Mouse (Mus musculus): ENCODE data around the gene Pfn1. TPM values are rescaled to one million over a fixed set of nuclear protein-coding genes. Genes with fewer than 3 reads are reported as not detected.

The Pfn1 gene
- 88.5 TPM for polyA plus RNA-seq (2014; fragmentation: Illumina TruSeq; extraction: RNeasy Lipid Tissue Mini Kit (QIAGEN cat#74804); ENCODE audit: low read depth, low replicate concordance)

DNA sequence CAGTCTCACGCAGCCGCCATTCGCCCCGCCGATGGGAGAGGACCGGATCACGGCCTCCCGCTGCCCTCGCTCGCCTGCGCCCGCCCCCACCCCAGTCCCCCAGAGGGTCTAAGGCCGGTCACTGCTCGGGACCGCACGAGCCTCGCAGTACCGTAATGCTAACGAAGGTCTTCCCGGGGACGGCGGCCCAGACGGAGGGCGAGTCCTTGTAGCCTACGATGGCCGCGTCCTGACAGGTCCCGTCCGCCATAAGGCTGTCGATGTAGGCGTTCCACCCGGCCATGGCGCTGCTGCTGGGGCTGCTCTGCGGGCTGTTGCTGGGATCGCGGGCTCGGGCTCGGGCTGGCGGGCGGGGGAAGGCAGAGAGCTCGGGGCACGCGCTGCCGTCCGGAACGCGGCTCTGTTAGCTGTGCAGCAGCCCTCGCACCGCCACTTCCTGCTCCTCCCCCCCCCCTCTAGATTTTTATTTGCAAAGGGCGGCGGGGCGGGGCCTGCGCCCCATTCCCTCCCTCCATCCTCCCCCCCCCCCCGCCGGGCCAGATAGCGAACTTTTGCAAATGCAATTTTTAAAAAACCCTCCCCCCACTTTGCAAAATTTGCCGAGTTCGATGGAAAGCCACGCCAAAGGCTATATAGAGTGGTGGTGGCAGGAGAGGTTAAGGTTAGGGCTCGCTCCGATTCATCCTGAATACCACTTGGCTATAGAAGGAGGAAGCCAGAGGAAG, at the start of gene Pfn1:
TSS of gene Pfn1 (minus strand) at position 447 of the 725 bp plus-strand sequence.

DNA sequence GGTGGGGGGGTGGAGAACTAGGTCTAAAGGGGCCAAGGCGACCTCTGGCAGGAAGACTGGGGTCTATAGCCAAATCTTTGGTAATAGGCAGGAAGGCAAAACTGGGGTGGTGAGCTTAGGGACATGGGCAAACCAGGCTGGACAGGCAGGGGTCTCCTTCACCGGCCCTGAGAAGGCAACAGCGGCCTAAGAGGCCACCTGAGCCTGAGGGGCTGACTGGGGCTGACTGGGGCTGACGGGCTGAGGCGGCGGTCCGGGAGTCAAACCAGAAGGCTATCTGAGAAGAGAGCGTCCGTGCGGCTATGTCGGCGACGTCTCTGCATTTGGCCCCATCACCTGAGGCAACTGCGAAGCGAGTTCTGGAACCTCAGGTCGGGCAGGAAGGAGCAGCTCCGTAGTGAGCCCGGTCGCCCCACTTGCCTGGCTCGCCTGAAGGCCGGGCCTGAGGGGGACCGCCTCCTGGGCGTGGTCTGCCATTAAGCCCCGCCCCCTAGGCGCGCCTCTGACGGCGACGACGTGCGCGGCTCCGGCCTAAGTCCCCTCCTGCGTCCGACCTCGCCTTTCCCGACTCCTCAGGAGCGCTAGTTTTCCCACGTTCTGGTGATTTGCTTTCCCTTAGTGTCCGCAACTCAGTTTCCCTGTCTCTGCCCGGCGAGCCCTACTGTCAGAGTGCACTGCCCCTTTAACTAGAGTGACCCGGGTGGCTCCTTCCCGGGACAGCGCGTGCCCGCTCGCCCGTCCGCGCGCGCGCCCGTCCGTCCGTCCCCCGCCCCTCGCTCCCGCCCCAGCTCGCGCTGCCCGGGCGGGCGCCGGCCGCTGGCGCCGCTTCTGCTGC, 45.5 kb upstream of the Pfn1 start, which contains the start of the genes Inca1 and Kif1c:
TSS of gene Inca1 (minus strand) at position 434 of the 835 bp plus-strand sequence.
TSS of gene Kif1c (plus strand) at position 827 of the 835 bp plus-strand sequence.

DNA sequence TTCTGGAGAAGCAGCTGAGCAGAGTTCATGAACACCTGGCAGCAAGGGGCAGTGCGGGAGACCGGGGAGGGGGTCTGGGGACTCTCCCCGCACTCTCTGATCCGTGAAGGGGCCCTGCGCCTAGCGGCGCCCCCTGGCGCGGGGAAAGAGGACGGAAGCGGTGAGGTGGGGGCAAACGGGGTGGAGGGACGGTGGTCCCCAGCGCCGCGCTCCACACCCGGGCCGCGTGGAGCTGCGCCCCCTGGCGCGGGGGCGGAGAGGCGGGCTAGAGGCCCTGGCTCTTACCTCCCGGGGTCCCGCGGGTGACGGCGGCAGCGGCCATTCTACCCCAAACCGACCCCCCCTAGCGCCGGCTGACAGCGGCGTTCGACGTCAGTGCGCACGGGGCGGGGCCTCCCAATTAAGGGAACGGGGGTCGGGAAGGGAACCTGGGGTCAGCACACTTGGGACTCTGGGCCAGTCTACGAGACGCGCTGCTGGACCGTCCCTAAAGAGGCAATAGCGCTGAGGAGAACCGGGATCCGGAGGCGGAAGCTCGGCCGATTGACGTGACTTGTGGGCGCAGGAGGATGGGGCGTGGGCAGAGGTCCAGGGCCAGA, 33.3 kb upstream of the Pfn1 start, which contains the start of gene Camta2:
TSS of gene Camta2 (minus strand) at position 505 of the 599 bp plus-strand sequence.

GRCm38 (mm10) chr11:70668771-70669505, 14.5 kb upstream of the Pfn1 start, which contains the start of gene Spag7:
Gene Spag7 (minus strand): TSS chr11:70669416.

DNA sequence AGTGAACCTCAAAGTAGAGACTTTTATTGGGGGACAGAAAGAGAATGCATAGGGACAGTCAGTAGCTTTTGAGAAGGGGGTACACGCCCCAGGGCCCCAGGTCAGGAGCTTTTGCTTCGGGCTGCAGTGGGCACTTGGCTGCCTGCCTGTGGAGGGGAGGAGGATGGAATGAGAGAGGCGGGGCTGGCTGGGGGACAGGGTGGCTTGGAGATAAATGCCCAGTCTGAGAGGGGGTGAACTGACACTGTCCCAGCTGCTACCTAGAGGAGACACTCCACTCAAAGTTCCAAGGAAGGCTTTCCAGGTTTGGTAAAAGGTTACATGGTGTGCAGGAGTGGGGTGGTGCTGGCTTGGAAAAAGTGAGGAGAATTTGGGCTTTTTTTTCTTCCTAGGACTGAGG, 2.5 kb upstream of the Pfn1 start, which contains the start of gene Eno3:
TSS of gene Eno3 (plus strand) at position 239 of the 400 bp plus-strand sequence.

DNA sequence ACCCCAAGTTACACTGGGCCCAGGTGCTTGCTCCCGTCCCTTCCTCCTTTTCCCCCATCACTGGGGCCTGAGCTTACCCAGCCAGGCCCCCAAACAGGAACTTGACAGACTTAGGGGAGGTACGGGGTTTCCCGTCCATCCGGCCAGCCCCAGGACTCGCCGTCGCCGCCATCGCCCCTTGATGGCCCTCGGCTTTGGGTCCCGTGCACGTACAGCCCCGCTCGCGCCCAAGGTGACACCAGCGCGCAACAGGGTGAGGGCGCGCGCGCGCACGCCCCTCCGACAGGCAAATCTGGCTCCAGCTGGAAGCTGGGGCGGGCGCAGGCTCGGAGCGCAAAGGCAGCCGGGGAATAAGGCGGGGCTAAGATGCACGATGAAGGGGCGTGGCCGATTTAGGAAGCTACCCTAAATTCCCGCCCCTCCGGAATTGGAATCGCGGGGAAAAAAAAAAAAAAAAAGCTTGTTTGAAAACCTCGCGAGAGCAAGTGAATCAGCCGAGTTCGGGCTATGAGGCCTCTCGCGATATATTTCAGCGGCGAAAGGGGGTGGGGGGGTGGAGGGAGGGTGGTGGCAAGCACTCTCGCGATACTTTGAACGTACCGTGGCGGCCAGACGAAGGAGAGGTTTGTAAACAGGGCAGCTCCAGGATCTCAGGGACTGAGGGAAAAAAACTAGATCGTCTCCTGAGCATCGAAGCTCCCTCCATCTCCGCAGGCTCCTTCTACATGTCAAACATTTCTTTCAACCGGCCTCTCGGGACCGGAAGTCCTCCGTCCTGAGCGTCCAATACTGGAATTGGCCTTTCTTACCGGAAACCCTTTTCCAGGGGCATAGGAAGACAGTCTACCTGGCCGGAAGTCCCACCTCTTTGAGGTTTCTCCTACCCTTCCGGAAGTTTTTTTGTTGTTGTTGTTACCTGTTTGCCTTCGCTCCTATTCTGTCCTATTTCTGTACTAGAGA, 7.5 kb downstream of the Pfn1 start, which contains the start of the genes Rnf167 and Slc25a11:
TSS of gene Rnf167 (plus strand) at position 545 of the 960 bp plus-strand sequence.
TSS of gene Slc25a11 (minus strand) at position 789 of the 960 bp plus-strand sequence.

GRCm38 (mm10) chr11:70638714-70639278, 15.6 kb downstream of the Pfn1 start, which contains the start of gene Gp1ba:
Gene Gp1ba (plus strand): TSS chr11:70639122.

GRCm38 (mm10) chr11:70619101-70619500, 35.3 kb downstream of the Pfn1 start, which contains the start of gene Chrne:
Gene Chrne (minus strand): TSS chr11:70619216.

DNA sequence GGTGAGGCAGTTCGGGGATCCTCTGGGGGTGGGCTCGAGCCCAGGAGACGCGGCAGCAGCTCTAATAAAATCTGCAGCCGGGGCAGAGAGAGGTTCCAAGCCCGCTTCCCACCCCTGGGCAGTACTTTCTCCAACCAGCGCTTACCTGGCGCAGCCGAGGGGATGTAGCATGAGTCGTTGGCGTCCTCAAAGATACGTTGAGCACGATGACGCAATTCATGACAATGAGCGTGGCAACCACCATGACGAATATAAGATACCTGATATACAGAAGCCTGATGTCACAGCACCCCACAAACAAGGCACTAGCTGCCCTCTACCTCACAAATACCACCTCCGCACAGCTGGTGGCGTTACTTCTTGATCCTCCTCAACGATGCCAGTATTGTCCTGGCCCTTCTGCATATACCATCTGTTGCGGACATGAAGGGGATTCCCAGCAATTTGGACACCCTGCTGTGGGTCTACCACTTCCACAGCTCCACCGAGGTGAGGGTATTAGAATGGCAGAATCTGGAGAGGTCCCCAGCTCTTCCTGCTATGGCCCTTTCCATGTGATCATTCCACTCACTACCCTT, 38.8 kb downstream of the Pfn1 start, which contains the start of gene 4930544D05Rik:
TSS of gene 4930544D05Rik (plus strand) at position 333 of the 578 bp plus-strand sequence.

Other genes starting within 250 kb of the Pfn1 start
- gene Pelp1, start 244.6 kb downstream of the Pfn1 start, polyA plus RNA-seq (2014; fragmentation: Illumina TruSeq; extraction: RNeasy Lipid Tissue Mini Kit (QIAGEN cat#74804); ENCODE audit: low read depth, low replicate concordance): 1.6 TPM
- 1.6 TPM for gene Arrb2, start 222.0 kb downstream of the Pfn1 start, polyA plus RNA-seq (2014; fragmentation: Illumina TruSeq; extraction: RNeasy Lipid Tissue Mini Kit (QIAGEN cat#74804); ENCODE audit: low read depth, low replicate concordance)
- gene Med11, start 202.7 kb downstream of the Pfn1 start, polyA plus RNA-seq (2014; fragmentation: Illumina TruSeq; extraction: RNeasy Lipid Tissue Mini Kit (QIAGEN cat#74804); ENCODE audit: low read depth, low replicate concordance): 4.3 TPM
- 0.82 TPM for gene Zmynd15, start 195.2 kb downstream of the Pfn1 start, polyA plus RNA-seq (2014; fragmentation: Illumina TruSeq; extraction: RNeasy Lipid Tissue Mini Kit (QIAGEN cat#74804); ENCODE audit: low read depth, low replicate concordance)
- 4.2 TPM for gene Cxcl16, start 194.7 kb downstream of the Pfn1 start, polyA plus RNA-seq (2014; fragmentation: Illumina TruSeq; extraction: RNeasy Lipid Tissue Mini Kit (QIAGEN cat#74804); ENCODE audit: low read depth, low replicate concordance)
- gene Tm4sf5, start 149.4 kb downstream of the Pfn1 start, polyA plus RNA-seq (2014; fragmentation: Illumina TruSeq; extraction: RNeasy Lipid Tissue Mini Kit (QIAGEN cat#74804); ENCODE audit: low read depth, low replicate concordance): not detected
- gene Vmo1, start 140.0 kb downstream of the Pfn1 start, polyA plus RNA-seq (2014; fragmentation: Illumina TruSeq; extraction: RNeasy Lipid Tissue Mini Kit (QIAGEN cat#74804); ENCODE audit: low read depth, low replicate concordance): 0.93 TPM
- gene Gltpd2, start 135.4 kb downstream of the Pfn1 start, polyA plus RNA-seq (2014; fragmentation: Illumina TruSeq; extraction: RNeasy Lipid Tissue Mini Kit (QIAGEN cat#74804); ENCODE audit: low read depth, low replicate concordance): 3.8 TPM
- gene Psmb6, start 129.3 kb downstream of the Pfn1 start, polyA plus RNA-seq (2014; fragmentation: Illumina TruSeq; extraction: RNeasy Lipid Tissue Mini Kit (QIAGEN cat#74804); ENCODE audit: low read depth, low replicate concordance): 26.5 TPM
- gene Gm40193, start 121.7 kb downstream of the Pfn1 start, polyA plus RNA-seq (2014; fragmentation: Illumina TruSeq; extraction: RNeasy Lipid Tissue Mini Kit (QIAGEN cat#74804); ENCODE audit: low read depth, low replicate concordance): not detected
- gene Pld2, start 114.6 kb downstream of the Pfn1 start, polyA plus RNA-seq (2014; fragmentation: Illumina TruSeq; extraction: RNeasy Lipid Tissue Mini Kit (QIAGEN cat#74804); ENCODE audit: low read depth, low replicate concordance): 1.1 TPM
- gene Mink1, start 91.8 kb downstream of the Pfn1 start, polyA plus RNA-seq (2014; fragmentation: Illumina TruSeq; extraction: RNeasy Lipid Tissue Mini Kit (QIAGEN cat#74804); ENCODE audit: low read depth, low replicate concordance): 3.7 TPM
- gene 4930544D05Rik, start 38.8 kb downstream of the Pfn1 start, polyA plus RNA-seq (2014; fragmentation: Illumina TruSeq; extraction: RNeasy Lipid Tissue Mini Kit (QIAGEN cat#74804); ENCODE audit: low read depth, low replicate concordance): not detected
- not detected for gene Chrne, start 35.4 kb downstream of the Pfn1 start, polyA plus RNA-seq (2014; fragmentation: Illumina TruSeq; extraction: RNeasy Lipid Tissue Mini Kit (QIAGEN cat#74804); ENCODE audit: low read depth, low replicate concordance)
- not detected for gene Gp1ba, start 15.5 kb downstream of the Pfn1 start, polyA plus RNA-seq (2014; fragmentation: Illumina TruSeq; extraction: RNeasy Lipid Tissue Mini Kit (QIAGEN cat#74804); ENCODE audit: low read depth, low replicate concordance)
- gene Rnf167, start 7.4 kb downstream of the Pfn1 start, polyA plus RNA-seq (2014; fragmentation: Illumina TruSeq; extraction: RNeasy Lipid Tissue Mini Kit (QIAGEN cat#74804); ENCODE audit: low read depth, low replicate concordance): 21.5 TPM
- gene Slc25a11, start 7.2 kb downstream of the Pfn1 start, polyA plus RNA-seq (2014; fragmentation: Illumina TruSeq; extraction: RNeasy Lipid Tissue Mini Kit (QIAGEN cat#74804); ENCODE audit: low read depth, low replicate concordance): 29.8 TPM
- 0.37 TPM for gene Eno3, start 2.6 kb upstream of the Pfn1 start, polyA plus RNA-seq (2014; fragmentation: Illumina TruSeq; extraction: RNeasy Lipid Tissue Mini Kit (QIAGEN cat#74804); ENCODE audit: low read depth, low replicate concordance)
- 18.3 TPM for gene Spag7, start 14.8 kb upstream of the Pfn1 start, polyA plus RNA-seq (2014; fragmentation: Illumina TruSeq; extraction: RNeasy Lipid Tissue Mini Kit (QIAGEN cat#74804); ENCODE audit: low read depth, low replicate concordance)
- gene Camta2, start 33.5 kb upstream of the Pfn1 start, polyA plus RNA-seq (2014; fragmentation: Illumina TruSeq; extraction: RNeasy Lipid Tissue Mini Kit (QIAGEN cat#74804); ENCODE audit: low read depth, low replicate concordance): 0.74 TPM
- gene Inca1, start 45.5 kb upstream of the Pfn1 start, polyA plus RNA-seq (2014; fragmentation: Illumina TruSeq; extraction: RNeasy Lipid Tissue Mini Kit (QIAGEN cat#74804); ENCODE audit: low read depth, low replicate concordance): 21.2 TPM
- 16.3 TPM for gene Kif1c, start 45.9 kb upstream of the Pfn1 start, polyA plus RNA-seq (2014; fragmentation: Illumina TruSeq; extraction: RNeasy Lipid Tissue Mini Kit (QIAGEN cat#74804); ENCODE audit: low read depth, low replicate concordance)
- 1.7 TPM for gene Zfp3, start 109.6 kb upstream of the Pfn1 start, polyA plus RNA-seq (2014; fragmentation: Illumina TruSeq; extraction: RNeasy Lipid Tissue Mini Kit (QIAGEN cat#74804); ENCODE audit: low read depth, low replicate concordance)
- gene Scimp, start 157.9 kb upstream of the Pfn1 start, polyA plus RNA-seq (2014; fragmentation: Illumina TruSeq; extraction: RNeasy Lipid Tissue Mini Kit (QIAGEN cat#74804); ENCODE audit: low read depth, low replicate concordance): 2.3 TPM
- gene Rabep1, start 190.1 kb upstream of the Pfn1 start, polyA plus RNA-seq (2014; fragmentation: Illumina TruSeq; extraction: RNeasy Lipid Tissue Mini Kit (QIAGEN cat#74804); ENCODE audit: low read depth, low replicate concordance): 50.6 TPM

All from liver, adult 10 weeks (tissue).